8 mouse cellular contexts compared by ENCODE assay signal in genomic region chr19:44907851-44908690, GRCm38 (mm10). TPM values are rescaled to one million over a fixed set of nuclear protein-coding genes. Genes with fewer than 3 reads are reported as not detected.
DNase-seq lines count a peak whose midpoint lies in the region; ATAC-seq and TF ChIP-seq lines count a peak whose summit lies in the region.

No protein-coding gene starts in this region.

- no peaks in the 10 kb centered on the region for H3K27me3 ChIP-seq in kidney, embryonic 15.5 days
- no peaks in the 10 kb centered on the region for H3K27me3 ChIP-seq in kidney, adult 2 months (replicated peaks; ENCODE audit: control insufficient read depth, insufficient read depth, low read length)
- no peaks in the 10 kb centered on the region for H3K27me3 ChIP-seq in intestine, postnatal 0 days (replicated peaks; ENCODE audit: control insufficient read depth, insufficient read depth, low read length)

- peaks cover 61% of the 10 kb centered on the region for H3K4me1 ChIP-seq in kidney, embryonic 15.5 days
- H3K4me1 ChIP-seq in kidney, adult 2 months (ENCODE audit: control insufficient read depth, insufficient read depth, low read length) = no peaks in the 10 kb centered on the region
- 0 out of 2 replicates have a peak, but pooled peaks cover 6% of the 10 kb centered on the region for H3K4me1 ChIP-seq in intestine, postnatal 0 days (replicated peaks; ENCODE audit: control insufficient read depth, insufficient read depth, low read length)

- ATAC-seq in kidney, embryonic 15.5 days (replicated peaks; ENCODE audit: low FRiP score) = peak; percentile 50
- no peak for ATAC-seq in intestine, postnatal 0 days

- H3K36me3 ChIP-seq in kidney, embryonic 15.5 days = no peaks in the 10 kb centered on the region
- H3K36me3 ChIP-seq in kidney, adult 2 months (ENCODE audit: control insufficient read depth, insufficient read depth, low read length) = no peaks in the 10 kb centered on the region
- no peaks in the 10 kb centered on the region for H3K36me3 ChIP-seq in intestine, postnatal 0 days (ENCODE audit: control insufficient read depth, insufficient read depth)

- no peak overlapping the region for H3K4me2 ChIP-seq in kidney, embryonic 15.5 days
- H3K4me2 ChIP-seq in intestine, postnatal 0 days (replicated peaks; ENCODE audit: low read depth) = no peak overlapping the region

- no peak overlapping the region for H3K9ac ChIP-seq in kidney, embryonic 15.5 days
- no peak overlapping the region for H3K9ac ChIP-seq in intestine, postnatal 0 days (ENCODE audit: low read depth, low read length)

- intact Hi-C loops in gastrocnemius, postnatal 14 days (cut with DNase I; ENCODE audit: low total_unique reads) = no loop called here

- H3K9me3 ChIP-seq in kidney, embryonic 15.5 days (replicated peaks) = no peaks in the 10 kb centered on the region
- H3K9me3 ChIP-seq in intestine, postnatal 0 days (ENCODE audit: control insufficient read depth) = no peaks in the 10 kb centered on the region

- H3K27ac ChIP-seq in kidney, embryonic 15.5 days = peak overlapping the region; percentile 82
- no peak overlapping the region for H3K27ac ChIP-seq in kidney, adult 2 months (ENCODE audit: insufficient read depth, low read depth, low read length)
- H3K27ac ChIP-seq in intestine, postnatal 0 days (ENCODE audit: low read depth, low read length) = peak overlapping the region; percentile 54

- DNase-seq in kidney, adult 2 months = no peak
- peak; percentile 72 for DNase-seq in R1 (ENCODE audit: low read depth, low spot score)
- DNase-seq in gastrocnemius, postnatal 14 days = peak; percentile 52
- DNase-seq in retina, postnatal 1 day = peak; percentile 48
- no peak for DNase-seq in cerebellum, adult 18-20 months
- no peak for DNase-seq in cerebellum, adult 9-11 months

- H3K4me3 ChIP-seq in kidney, embryonic 15.5 days (replicated peaks) = no peak overlapping the region
- no peak overlapping the region for H3K4me3 ChIP-seq in kidney, adult 2 months (ENCODE audit: insufficient read depth, low read depth, low read length)
- H3K4me3 ChIP-seq in intestine, postnatal 0 days (ENCODE audit: low read depth, low read length) = no peak overlapping the region

- TF ChIP-seq CTCF in kidney, adult 2 months (conservative IDR thresholded peaks at IDR 0.05; ENCODE audit: insufficient read depth, insufficient read length, low read depth, low read length) = no peak
- TF ChIP-seq CTCF in intestine, postnatal 0 days (IDR thresholded peaks at IDR 0.05; ENCODE audit: low read depth) = peak; percentile 40

- WGBS in kidney, embryonic 15.5 days = 39% methylated on average over 15 of the region's 15 CpGs
- 50% methylated on average over 15 of the region's 15 CpGs for WGBS in kidney, adult 2 months
- WGBS in intestine, postnatal 0 days = 48% methylated on average over 15 of the region's 15 CpGs

- no peak for TF ChIP-seq POLR2A in kidney, adult 2 months (IDR thresholded peaks at IDR 0.05; ENCODE audit: low read depth, low read length)

RNA-seq across cellular contexts. Expression of gene Slf2, which starts 22.9 kb away (rescaled TPM):
- polyA plus RNA-seq in kidney, embryonic 15.5 days (2015; fragmentation: Nextera tagmentation; extraction: Ambion mirVana) = 40.5 and 40.6 TPM in 2 replicates
- polyA plus RNA-seq in kidney, adult 2 months (2012; rRNA removed) = 10.5 and 31.1 TPM in 2 replicates
- 10 to 100 TPM; 13.5 to 15.9 TPM for total RNA-seq in gastrocnemius, postnatal 14 days (2021)
- 11.4 and 13.4 TPM in 2 replicates for polyA plus RNA-seq in intestine, postnatal 0 days (2015; fragmentation: Nextera tagmentation; extraction: Ambion mirVana)

Comparison
In these comparisons a context has a peak if more than half of its experiments do, and no peak if none do; other contexts are left out.
1. DNase-seq: peak in R1 (single experiment), gastrocnemius, postnatal 14 days (single experiment) and retina, postnatal 1 day (single experiment); none in kidney, adult 2 months (single experiment), cerebellum, adult 18-20 months (0 of 2) and cerebellum, adult 9-11 months (single experiment).